Mouse (Mus musculus): Measurements from ENCODE around the gene Fam19a4. TPM values are rescaled to one million over a fixed set of nuclear protein-coding genes. Genes with fewer than 3 reads are reported as not detected.

Gene Fam19a4
- total RNA-seq (2023; ENCODE audit: inconsistent age) = not detected in 4 replicates

DNA sequence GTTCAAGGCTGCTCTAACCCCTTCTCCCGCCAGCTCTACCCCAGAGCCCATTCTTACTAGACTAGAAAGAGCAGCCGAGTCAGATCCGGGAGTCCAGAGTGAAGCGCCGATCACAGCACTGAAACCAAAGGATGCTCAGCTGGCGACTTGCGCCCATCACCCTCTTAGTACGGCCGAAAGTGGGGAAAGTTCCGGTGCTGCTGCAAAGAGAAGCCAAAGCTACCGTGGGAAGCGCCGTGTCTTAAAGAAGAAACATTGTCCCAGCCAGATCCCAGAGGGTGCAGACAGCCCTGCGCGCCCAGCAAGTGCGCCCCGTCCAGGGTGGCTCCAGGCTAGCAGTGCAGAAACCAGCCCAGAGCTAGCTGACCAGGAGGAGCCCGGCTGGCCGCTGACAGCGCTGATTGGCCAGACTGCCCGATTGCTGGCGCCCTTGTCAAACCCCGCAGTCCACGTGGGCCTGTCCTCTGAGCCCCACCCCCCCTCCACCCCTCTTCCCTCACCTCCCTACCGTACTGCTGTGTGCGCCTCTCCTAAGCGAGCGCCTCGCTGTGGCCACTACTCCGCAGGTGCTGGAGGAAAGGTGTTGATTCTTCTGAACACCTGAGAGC lies at the start of gene Fam19a4:
Fam19a4 (minus strand) TSS at position 340 of the 608 bp plus-strand sequence.

Other genes with a start within 250 kb of the Fam19a4 start
- 10.5 to 16.6 TPM (median 14.0 TPM) in 4 replicates for gene Eogt, start 88.8 kb upstream of the Fam19a4 start, total RNA-seq (2023; ENCODE audit: inconsistent age)
- gene Tmf1, start 118.7 kb upstream of the Fam19a4 start, total RNA-seq (2023; ENCODE audit: inconsistent age) = 90.9 to 96.1 TPM (median 92.3 TPM) in 4 replicates
- 50.7 to 61.3 TPM (median 55.6 TPM) in 4 replicates for gene Uba3, start 145.2 kb upstream of the Fam19a4 start, total RNA-seq (2023; ENCODE audit: inconsistent age)
- 64.5 to 70.6 TPM (median 67.6 TPM) in 4 replicates for gene Arl6ip5, start 150.3 kb upstream of the Fam19a4 start, total RNA-seq (2023; ENCODE audit: inconsistent age)
- not detected in 4 replicates for gene Lmod3, start 192.3 kb upstream of the Fam19a4 start, total RNA-seq (2023; ENCODE audit: inconsistent age)